Mouse (Mus musculus): ENCODE results near the gene Rassf1. TPM values are rescaled to one million over a fixed set of nuclear protein-coding genes. Genes with fewer than 3 reads are reported as not detected.
"Not testable (repeated sequence)": the region's sequence is repeated elsewhere in the genome, so short reads cannot be mapped to it uniquely, and the experiment has no call there.

Gene Rassf1
- polyA plus RNA-seq, 1 experiment from 2014 or later, result 53.2 TPM

GRCm38 (mm10) chr9:107563029-107563581, 11.8 kb downstream of the Rassf1 start, which contains the start of gene Tusc2:
Gene Tusc2, plus strand, starts transcription at chr9:107563255.
- Histone ChIP-seq H3K9me3 (ENCODE audit: control insufficient read depth, low read length) (no peaks in the 10 kb centered on the region), H3K27me3 (ENCODE audit: control insufficient read depth, insufficient read depth, low read length) (no peaks in the 10 kb centered on the region), H3K9ac (ENCODE audit: low read depth, low read length) (peak within 1 kb of the TSS; percentile 78), H3K4me1 (ENCODE audit: control insufficient read depth, insufficient read depth, low read length) (peaks cover 14% of the 10 kb centered on the region), H3K27ac (ENCODE audit: low read depth, low read length) (peak within 1 kb of the TSS; percentile 63; the same call in 1 of the 2 replicates), H3K4me2 (replicated peaks; ENCODE audit: low read depth, low read length) (peak within 1 kb of the TSS; percentile 78), H3K4me3 (ENCODE audit: low read length) (peak within 1 kb of the TSS; percentile 91), H3K36me3 (ENCODE audit: control insufficient read depth, insufficient read depth, low read length) (peaks cover 57% of the 10 kb centered on the region)
- ATAC-seq (ENCODE audit: low FRiP score, low TSS enrichment), result peak; percentile 93
- under 1% methylated on average over 34 of the region's 46 CpGs for WGBS

- not testable (repeated sequence) for H3K27me3 ChIP-seq (ENCODE audit: control insufficient read depth, insufficient read depth, low read length); H3K9me3 ChIP-seq (ENCODE audit: control insufficient read depth, low read length); ATAC-seq (ENCODE audit: low FRiP score, low TSS enrichment); H3K4me2 ChIP-seq (replicated peaks; ENCODE audit: low read depth, low read length); H3K4me3 ChIP-seq (ENCODE audit: low read length); H3K27ac ChIP-seq (ENCODE audit: low read depth, low read length); H3K9ac ChIP-seq (ENCODE audit: low read depth, low read length)
- peaks cover 34% of the 10 kb centered on the region for H3K36me3 ChIP-seq (ENCODE audit: control insufficient read depth, insufficient read depth, low read length)
- H3K4me1 ChIP-seq (ENCODE audit: control insufficient read depth, insufficient read depth, low read length), result peaks cover 23% of the 10 kb centered on the region
- 49% methylated on average over 5 of the region's 5 CpGs for WGBS
These were observed 14.2 kb downstream of the Rassf1 start for GRCm38 (mm10) chr9:107565556-107565955.

GRCm38 (mm10) chr9:107566041-107566709, 14.8 kb downstream of the Rassf1 start:
- H3K9me3 ChIP-seq (ENCODE audit: control insufficient read depth, low read length), result no peaks in the 10 kb centered on the region
- H3K9ac ChIP-seq (ENCODE audit: low read depth, low read length), result no peak overlapping the region
- ATAC-seq (ENCODE audit: low FRiP score, low TSS enrichment), result no peak
- H3K36me3 ChIP-seq (ENCODE audit: control insufficient read depth, insufficient read depth, low read length), result peaks cover 34% of the 10 kb centered on the region
- WGBS, result 57% methylated on average over 15 of the region's 15 CpGs
- peaks cover 29% of the 10 kb centered on the region for H3K4me1 ChIP-seq (ENCODE audit: control insufficient read depth, insufficient read depth, low read length)
- no peaks in the 10 kb centered on the region for H3K27me3 ChIP-seq (ENCODE audit: control insufficient read depth, insufficient read depth, low read length)
- no peak overlapping the region for H3K4me3 ChIP-seq (ENCODE audit: low read length)
- H3K27ac ChIP-seq (ENCODE audit: low read depth, low read length), result peak overlapping the region; percentile 77; the same call in 1 of the 2 replicates
- peak overlapping the region; percentile 83; the same call in 1 of the 2 replicates for H3K4me2 ChIP-seq (replicated peaks; ENCODE audit: low read depth, low read length)

- 68% methylated on average over 3 of the region's 3 CpGs for WGBS
- Histone ChIP-seq H3K4me2 (replicated peaks; ENCODE audit: low read depth, low read length) (peak overlapping the region; percentile 83; the same call in 1 of the 2 replicates), H3K27me3 (ENCODE audit: control insufficient read depth, insufficient read depth, low read length) (no peaks in the 10 kb centered on the region), H3K27ac (ENCODE audit: low read depth, low read length) (peak overlapping the region; percentile 77; the same call in 1 of the 2 replicates), H3K36me3 (ENCODE audit: control insufficient read depth, insufficient read depth, low read length) (peaks cover 34% of the 10 kb centered on the region), H3K9me3 (ENCODE audit: control insufficient read depth, low read length) (no peaks in the 10 kb centered on the region), H3K4me1 (ENCODE audit: control insufficient read depth, insufficient read depth, low read length) (peaks cover 32% of the 10 kb centered on the region), H3K9ac (ENCODE audit: low read depth, low read length) (0 out of 2 replicates have a peak overlapping the region, but pooled peaks have one; percentile 5), H3K4me3 (ENCODE audit: low read length) (no peak overlapping the region)
- no peak for ATAC-seq (ENCODE audit: low FRiP score, low TSS enrichment)
These were observed 15.5 kb downstream of the Rassf1 start for GRCm38 (mm10) chr9:107566855-107567254.

GRCm38 (mm10) chr9:107567702-107568319, 16.5 kb downstream of the Rassf1 start, which contains the start of gene Hyal2:
Gene Hyal2, plus strand, starts transcription at chr9:107567945.
- WGBS, result 4% methylated on average over 18 of the region's 18 CpGs
- no peak for ATAC-seq (ENCODE audit: low FRiP score, low TSS enrichment)
- Histone ChIP-seq H3K9ac (ENCODE audit: low read depth, low read length) (peak within 1 kb of the TSS; percentile 78), H3K4me1 (ENCODE audit: control insufficient read depth, insufficient read depth, low read length) (peaks cover 32% of the 10 kb centered on the region), H3K27me3 (ENCODE audit: control insufficient read depth, insufficient read depth, low read length) (no peaks in the 10 kb centered on the region), H3K4me2 (replicated peaks; ENCODE audit: low read depth, low read length) (peak within 1 kb of the TSS; percentile 83), H3K4me3 (ENCODE audit: low read length) (peak within 1 kb of the TSS; percentile 67), H3K27ac (ENCODE audit: low read depth, low read length) (peak within 1 kb of the TSS; percentile 77), H3K9me3 (ENCODE audit: control insufficient read depth, low read length) (no peaks in the 10 kb centered on the region), H3K36me3 (ENCODE audit: control insufficient read depth, insufficient read depth, low read length) (peaks cover 38% of the 10 kb centered on the region)

- H3K4me2 ChIP-seq (replicated peaks; ENCODE audit: low read depth, low read length), result peak overlapping the region; percentile 83
- no peaks in the 10 kb centered on the region for H3K9me3 ChIP-seq (ENCODE audit: control insufficient read depth, low read length)
- H3K27ac ChIP-seq (ENCODE audit: low read depth, low read length), result peak overlapping the region; percentile 77
- peaks cover 30% of the 10 kb centered on the region for H3K4me1 ChIP-seq (ENCODE audit: control insufficient read depth, insufficient read depth, low read length)
- peak overlapping the region; percentile 67 for H3K4me3 ChIP-seq (ENCODE audit: low read length)
- under 1% methylated on average over 41 of the region's 41 CpGs for WGBS
- ATAC-seq (ENCODE audit: low FRiP score, low TSS enrichment), result peak; percentile 83
- peak overlapping the region; percentile 78 for H3K9ac ChIP-seq (ENCODE audit: low read depth, low read length)
- H3K36me3 ChIP-seq (ENCODE audit: control insufficient read depth, insufficient read depth, low read length), result peaks cover 46% of the 10 kb centered on the region
- no peaks in the 10 kb centered on the region for H3K27me3 ChIP-seq (ENCODE audit: control insufficient read depth, insufficient read depth, low read length)
These were observed 17.2 kb downstream of the Rassf1 start for GRCm38 (mm10) chr9:107568331-107569261.

GRCm38 (mm10) chr9:107569270-107569669, 17.9 kb downstream of the Rassf1 start:
- WGBS, result 0% methylated on average over 23 of the region's 23 CpGs
- peaks cover 24% of the 10 kb centered on the region for H3K4me1 ChIP-seq (ENCODE audit: control insufficient read depth, insufficient read depth, low read length)

GRCm38 (mm10) chr9:107570016-107570415, 18.7 kb downstream of the Rassf1 start:
- H3K27me3 ChIP-seq (ENCODE audit: control insufficient read depth, insufficient read depth, low read length), result no peaks in the 10 kb centered on the region
- H3K36me3 ChIP-seq (ENCODE audit: control insufficient read depth, insufficient read depth, low read length), result peaks cover 43% of the 10 kb centered on the region
- no peak overlapping the region for H3K27ac ChIP-seq (ENCODE audit: low read depth, low read length)
- peak overlapping the region; percentile 83 for H3K4me2 ChIP-seq (replicated peaks; ENCODE audit: low read depth, low read length)
- no peak for ATAC-seq (ENCODE audit: low FRiP score, low TSS enrichment)
- whole genome bisulfite sequencing, result 48% methylated on average over 13 of the region's 13 CpGs
- peak overlapping the region; percentile 78 for H3K9ac ChIP-seq (ENCODE audit: low read depth, low read length)
- H3K4me1 ChIP-seq (ENCODE audit: control insufficient read depth, insufficient read depth, low read length), result peaks cover 24% of the 10 kb centered on the region
- H3K4me3 ChIP-seq (ENCODE audit: low read length), result peak overlapping the region; percentile 67
- H3K9me3 ChIP-seq (ENCODE audit: control insufficient read depth, low read length), result no peaks in the 10 kb centered on the region

More at GRCm38 (mm10) chr9:107569270-107569669, 17.9 kb downstream of the Rassf1 start:
- peak overlapping the region; percentile 67 for H3K4me3 ChIP-seq (ENCODE audit: low read length)
- no peaks in the 10 kb centered on the region for H3K27me3 ChIP-seq (ENCODE audit: control insufficient read depth, insufficient read depth, low read length)
- H3K9ac ChIP-seq (ENCODE audit: low read depth, low read length), result peak overlapping the region; percentile 78
- H3K4me2 ChIP-seq (replicated peaks; ENCODE audit: low read depth, low read length), result peak overlapping the region; percentile 83
- H3K27ac ChIP-seq (ENCODE audit: low read depth, low read length), result peak overlapping the region; percentile 77
- no peaks in the 10 kb centered on the region for H3K9me3 ChIP-seq (ENCODE audit: control insufficient read depth, low read length)
- peak; percentile 28 for ATAC-seq (ENCODE audit: low FRiP score, low TSS enrichment)
- peaks cover 46% of the 10 kb centered on the region for H3K36me3 ChIP-seq (ENCODE audit: control insufficient read depth, insufficient read depth, low read length)

All from kidney, embryonic 14.5 days (tissue).